Mouse (Mus musculus): ENCODE data around the gene Rnf150. TPM values are rescaled to one million over a fixed set of nuclear protein-coding genes. Genes with fewer than 3 reads are reported as not detected.

The Rnf150 gene
- polyA plus RNA-seq, 1 experiment from 2014 or later: 35.2 TPM

DNA sequence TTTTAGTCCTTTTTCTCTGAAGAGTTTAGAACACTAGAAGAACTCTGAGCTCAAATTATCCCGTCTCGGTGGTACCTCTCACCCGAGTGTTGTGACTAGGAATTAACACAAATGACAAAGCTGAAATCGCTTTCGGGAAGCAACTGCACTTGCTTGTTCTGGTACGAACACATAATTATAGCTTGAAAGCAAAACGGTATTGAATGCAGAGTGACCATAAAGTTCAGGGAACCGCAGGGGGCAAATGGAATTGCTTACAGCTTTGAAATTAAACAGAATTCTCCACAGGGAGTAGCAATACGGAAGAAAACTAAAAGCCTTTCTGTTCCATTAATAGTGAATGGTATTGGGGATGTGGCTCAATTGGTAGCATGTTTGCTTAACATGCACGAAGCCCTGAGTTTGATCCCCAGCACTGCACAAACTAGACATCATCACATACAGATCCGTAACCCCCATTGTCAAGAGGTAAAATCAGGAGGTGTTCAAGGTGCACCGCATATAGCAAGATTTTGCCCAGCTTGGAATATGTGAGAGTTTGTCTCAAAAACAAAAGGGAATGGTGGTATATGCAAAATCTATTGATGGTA lies 38.5 kb downstream of the Rnf150 start:
- Histone ChIP-seq H3K4me3 (ENCODE audit: inconsistent target) (no peak overlapping the region), H3K79me2 (ENCODE audit: inconsistent target) (peaks cover 45% of the 10 kb centered on the region; the same call in 1 of the 2 replicates), H3K27ac (no peak overlapping the region), H3K36me3 (ENCODE audit: inconsistent target) (no peaks in the 10 kb centered on the region)
- 93% methylated on average over 12 of the region's 12 CpGs for WGBS (ENCODE audit: missing documents)

DNA sequence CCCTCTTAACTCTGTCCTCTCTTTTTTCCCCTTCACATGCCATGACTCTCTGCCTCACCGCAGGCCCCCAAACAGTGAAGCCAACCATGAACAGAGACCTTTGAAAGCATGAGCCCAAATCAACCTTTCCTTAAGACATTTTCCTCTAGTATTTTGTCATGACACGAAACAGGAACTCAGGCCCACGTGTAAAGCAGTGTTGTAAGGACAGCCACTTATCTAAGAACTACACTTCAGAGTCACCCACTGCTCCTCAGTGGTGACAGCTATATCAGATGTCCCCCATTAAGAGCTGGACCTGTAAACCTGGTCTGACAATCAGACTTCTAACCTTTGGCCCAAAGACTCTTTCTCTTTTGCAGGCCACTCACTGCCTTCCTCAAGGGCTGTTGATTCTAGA lies 40.3 kb downstream of the Rnf150 start:
- 41% methylated on average over 3 of the region's 3 CpGs for WGBS (ENCODE audit: missing documents)
- no peaks in the 10 kb centered on the region for H3K36me3 ChIP-seq (ENCODE audit: inconsistent target)
- H3K79me2 ChIP-seq (ENCODE audit: inconsistent target): peaks cover 46% of the 10 kb centered on the region; the same call in 1 of the 2 replicates

DNA sequence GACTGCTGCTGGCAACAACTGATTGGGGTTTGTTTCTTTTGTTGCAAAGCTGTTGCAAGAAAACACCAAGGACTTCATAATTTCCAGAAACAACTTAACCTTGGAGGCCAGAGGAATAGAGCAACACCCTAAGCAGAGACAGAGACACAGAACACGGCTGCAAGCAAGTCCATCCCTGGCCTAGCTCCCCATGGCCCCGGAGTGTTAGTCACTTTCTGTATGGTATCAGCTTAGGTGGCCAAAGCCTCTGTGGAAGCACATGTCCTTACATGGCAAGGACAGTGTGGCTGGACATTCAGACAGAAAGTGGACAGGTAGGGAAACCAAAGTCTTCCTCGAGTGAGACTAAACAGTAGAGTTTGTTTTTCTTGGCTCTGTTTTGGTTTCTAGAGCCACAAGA lies 44.1 kb downstream of the Rnf150 start:
- Histone ChIP-seq H3K36me3 (ENCODE audit: inconsistent target) (no peaks in the 10 kb centered on the region), H3K4me3 (ENCODE audit: inconsistent target) (no peak overlapping the region), H3K79me2 (ENCODE audit: inconsistent target) (peaks cover 34% of the 10 kb centered on the region; the same call in 1 of the 2 replicates), H3K27ac (no peak overlapping the region)
- 70% methylated on average over 3 of the region's 3 CpGs for WGBS (ENCODE audit: missing documents)

More for the DNA sequence above, 40.3 kb downstream of the Rnf150 start:
- no peak overlapping the region for H3K4me3 ChIP-seq (ENCODE audit: inconsistent target)
- no peak overlapping the region for H3K27ac ChIP-seq

DNA sequence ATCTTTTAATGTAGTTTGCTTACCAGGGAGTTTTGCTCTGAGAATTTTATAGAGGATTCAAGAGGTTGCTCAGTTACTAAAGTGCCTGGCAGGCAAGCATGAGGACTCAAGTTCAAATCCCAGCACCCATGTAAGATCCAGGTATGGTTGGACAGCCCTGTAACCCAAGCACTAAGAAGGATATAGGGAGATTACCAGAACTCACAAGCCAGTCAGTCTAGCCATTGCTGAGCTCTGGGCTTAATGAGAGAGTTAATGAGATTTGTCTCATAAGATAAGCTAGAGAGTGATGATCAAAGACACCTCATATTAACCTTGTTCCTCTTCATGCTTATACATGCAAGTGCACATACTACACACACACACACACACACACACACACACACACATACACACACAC lies 48.3 kb downstream of the Rnf150 start:
- no peak overlapping the region for H3K27ac ChIP-seq
- H3K4me3 ChIP-seq (ENCODE audit: inconsistent target): no peak overlapping the region

DNA sequence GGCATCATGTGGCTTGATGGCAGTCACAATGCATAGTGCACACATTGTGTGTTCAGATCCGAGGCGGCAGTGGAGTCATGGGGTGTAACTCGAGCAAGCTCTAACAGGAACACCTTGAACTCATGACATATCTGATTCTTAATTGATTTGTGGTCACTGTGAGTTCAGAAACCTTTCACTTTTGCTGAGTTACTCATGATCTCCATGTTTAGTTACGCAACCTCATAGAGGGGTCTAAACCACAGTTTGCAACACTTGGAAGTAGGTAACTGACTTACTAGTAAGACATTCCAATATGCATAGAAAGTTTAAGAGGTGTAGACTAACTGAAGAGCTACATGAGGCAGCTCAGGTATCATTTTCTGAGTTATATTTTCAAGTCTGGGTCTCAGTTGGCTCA lies 49.1 kb downstream of the Rnf150 start:
- Histone ChIP-seq H3K79me2 (ENCODE audit: inconsistent target) (peaks cover 9% of the 10 kb centered on the region; the same call in 1 of the 2 replicates), H3K36me3 (ENCODE audit: inconsistent target) (no peaks in the 10 kb centered on the region), H3K4me3 (ENCODE audit: inconsistent target) (no peak overlapping the region), H3K27ac (no peak overlapping the region)
- 70% methylated on average over 4 of the region's 4 CpGs for WGBS (ENCODE audit: missing documents)

More for the DNA sequence above, 48.3 kb downstream of the Rnf150 start:
- Histone ChIP-seq H3K79me2 (ENCODE audit: inconsistent target) (peaks cover 16% of the 10 kb centered on the region; the same call in 1 of the 2 replicates), H3K36me3 (ENCODE audit: inconsistent target) (no peaks in the 10 kb centered on the region)

DNA sequence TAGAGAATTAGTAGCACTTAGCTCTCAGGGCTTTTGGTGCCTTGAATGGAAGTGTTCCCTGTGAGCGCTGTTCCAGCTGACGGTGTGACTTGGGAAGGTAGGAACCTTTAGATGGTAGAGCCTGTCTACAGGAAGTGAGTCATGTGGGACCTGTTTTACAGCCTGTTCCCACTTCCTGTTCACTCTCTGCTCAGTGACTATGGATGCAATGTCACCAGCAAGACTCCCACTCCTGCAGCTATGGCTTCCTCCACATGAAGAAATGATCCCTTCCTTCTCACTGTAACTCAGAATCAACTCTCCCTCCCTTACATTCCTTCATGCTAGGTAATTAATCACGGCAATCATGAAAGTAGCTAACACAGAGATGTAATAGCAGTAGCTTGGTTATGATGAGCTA lies 51.4 kb downstream of the Rnf150 start:
- H3K79me2 ChIP-seq (ENCODE audit: inconsistent target): peaks cover 21% of the 10 kb centered on the region; the same call in 1 of the 2 replicates
- H3K4me3 ChIP-seq (ENCODE audit: inconsistent target): no peak overlapping the region
- no peaks in the 10 kb centered on the region for H3K36me3 ChIP-seq (ENCODE audit: inconsistent target)
- 78% methylated on average over 3 of the region's 3 CpGs for WGBS (ENCODE audit: missing documents)
- H3K27ac ChIP-seq: peak overlapping the region; percentile 12; the same call in 1 of the 2 replicates

DNA sequence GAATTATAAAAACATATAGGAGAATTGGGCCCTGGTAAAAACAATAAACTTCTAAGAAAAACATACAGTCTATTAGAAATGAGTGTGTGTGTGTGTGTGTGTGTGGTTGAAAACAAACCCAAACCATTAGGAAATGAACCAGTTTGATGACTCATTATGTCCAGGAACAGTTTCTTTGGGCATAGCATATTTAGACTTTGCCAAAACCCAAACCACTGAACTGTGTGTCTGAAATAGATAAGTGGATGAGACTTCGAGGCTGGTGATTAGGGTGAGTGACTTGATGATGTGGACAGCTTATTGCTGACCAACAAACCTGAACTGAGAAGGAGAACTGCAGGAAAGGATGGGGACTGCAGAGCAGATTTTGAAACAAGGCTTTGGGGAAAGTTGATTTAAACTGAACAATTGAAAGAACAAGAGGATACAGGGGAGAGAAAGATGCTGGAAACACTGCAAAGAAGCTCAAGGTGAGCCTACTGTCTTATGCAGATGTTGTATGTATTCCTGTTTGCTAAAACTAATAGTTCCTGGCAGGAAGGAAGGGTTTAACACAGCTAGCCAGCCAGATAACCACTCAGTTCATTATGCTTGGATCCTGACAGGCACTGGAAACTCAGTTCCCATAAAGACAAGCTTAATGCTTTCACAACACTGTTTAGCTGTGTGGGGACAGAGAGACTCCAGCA lies 53.8 kb downstream of the Rnf150 start:
- WGBS (ENCODE audit: missing documents): no CpG with 5 or more reads among the region's 1 CpGs
- Histone ChIP-seq H3K27ac (peak overlapping the region; percentile 73), H3K36me3 (ENCODE audit: inconsistent target) (no peaks in the 10 kb centered on the region), H3K4me3 (ENCODE audit: inconsistent target) (no peak overlapping the region), H3K79me2 (ENCODE audit: inconsistent target) (peaks cover 40% of the 10 kb centered on the region; the same call in 1 of the 2 replicates)

DNA sequence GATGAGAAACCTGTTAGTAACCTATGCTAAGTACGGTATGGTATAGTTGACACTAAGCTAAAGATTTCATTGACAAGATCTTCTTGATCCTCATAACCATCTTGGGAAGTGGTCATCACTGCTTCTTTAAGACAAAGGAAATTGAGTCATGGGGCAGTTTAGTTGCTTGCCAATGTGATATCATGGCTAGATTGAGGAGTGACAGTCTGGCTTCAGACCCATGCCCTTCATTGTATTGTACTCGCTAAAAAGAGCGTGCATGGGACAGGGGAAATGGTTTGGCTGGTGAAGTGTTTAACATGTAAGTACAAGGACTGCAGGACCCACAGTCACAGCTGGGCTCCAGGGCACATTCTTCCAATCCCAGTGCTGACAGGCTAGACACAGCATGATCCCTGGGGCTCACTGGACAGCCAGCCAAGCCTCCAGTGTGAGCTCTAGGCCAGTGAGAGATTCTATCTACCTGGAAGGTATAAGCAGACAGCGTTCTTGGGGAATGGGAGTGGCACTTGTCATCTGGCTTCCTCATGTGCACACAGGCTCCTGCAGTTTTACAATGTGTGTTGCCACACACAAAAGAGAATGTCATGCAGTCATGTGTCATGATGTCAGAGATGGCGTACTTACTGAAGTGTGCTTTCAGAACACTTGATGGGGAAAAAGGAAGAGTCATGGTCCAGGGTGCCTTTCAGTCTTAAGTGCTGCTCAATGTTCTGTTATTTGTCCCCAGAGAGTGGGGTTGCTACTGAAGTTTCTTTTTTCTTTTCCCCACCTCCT lies 54.6 kb downstream of the Rnf150 start:
- H3K27ac ChIP-seq: peak overlapping the region; percentile 73
- no peak overlapping the region for H3K4me3 ChIP-seq (ENCODE audit: inconsistent target)
- peaks cover 44% of the 10 kb centered on the region; the same call in 1 of the 2 replicates for H3K79me2 ChIP-seq (ENCODE audit: inconsistent target)
- H3K36me3 ChIP-seq (ENCODE audit: inconsistent target): no peaks in the 10 kb centered on the region
- 64% methylated on average over 5 of the region's 5 CpGs for WGBS (ENCODE audit: missing documents)

DNA sequence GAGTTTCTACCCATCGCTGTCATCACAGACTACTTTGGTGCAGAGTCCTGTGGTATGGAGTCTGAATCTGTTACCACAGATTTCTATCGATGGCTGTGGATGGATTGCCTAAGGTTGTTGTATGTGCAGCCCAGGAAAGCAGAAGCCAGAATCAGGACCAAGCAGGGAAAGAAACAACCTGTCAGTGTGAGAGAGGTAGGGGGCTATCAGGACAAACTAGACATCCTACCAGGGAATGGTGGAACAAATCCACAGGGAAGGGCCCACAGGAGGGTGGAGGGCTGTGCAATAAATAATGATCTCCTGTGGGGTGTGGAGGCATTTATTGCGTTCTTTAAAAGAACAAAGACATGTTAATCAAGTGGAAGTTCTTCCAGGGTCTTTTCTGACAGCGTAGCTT lies 56.5 kb downstream of the Rnf150 start:
- peaks cover 49% of the 10 kb centered on the region; the same call in 1 of the 2 replicates for H3K79me2 ChIP-seq (ENCODE audit: inconsistent target)
- H3K36me3 ChIP-seq (ENCODE audit: inconsistent target): no peaks in the 10 kb centered on the region
- no peak overlapping the region for H3K4me3 ChIP-seq (ENCODE audit: inconsistent target)
- no peak overlapping the region for H3K27ac ChIP-seq
- 92% methylated on average over 4 of the region's 4 CpGs for WGBS (ENCODE audit: missing documents)

DNA sequence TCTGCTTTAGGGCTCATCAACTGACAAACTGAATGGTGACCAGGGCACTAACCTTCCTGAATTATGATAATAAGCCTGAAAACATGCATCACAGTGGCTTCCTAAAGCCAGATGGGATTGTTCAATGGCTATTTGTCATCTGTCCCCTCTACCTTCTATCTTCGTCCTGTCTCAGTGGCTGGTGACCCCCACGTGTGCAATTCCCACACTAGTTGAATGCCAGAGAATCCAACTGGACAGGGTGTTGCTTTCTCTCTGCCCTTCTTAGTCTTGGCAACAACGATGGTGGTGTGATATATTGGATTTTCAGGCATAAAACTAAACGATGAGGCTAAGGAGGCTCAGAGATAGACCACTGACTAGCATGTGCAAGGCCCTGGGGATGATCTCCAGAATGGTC lies 57.0 kb downstream of the Rnf150 start:
- 98% methylated on average over 4 of the region's 4 CpGs for WGBS (ENCODE audit: missing documents)
- H3K4me3 ChIP-seq (ENCODE audit: inconsistent target): no peak overlapping the region
- H3K27ac ChIP-seq: no peak overlapping the region

DNA sequence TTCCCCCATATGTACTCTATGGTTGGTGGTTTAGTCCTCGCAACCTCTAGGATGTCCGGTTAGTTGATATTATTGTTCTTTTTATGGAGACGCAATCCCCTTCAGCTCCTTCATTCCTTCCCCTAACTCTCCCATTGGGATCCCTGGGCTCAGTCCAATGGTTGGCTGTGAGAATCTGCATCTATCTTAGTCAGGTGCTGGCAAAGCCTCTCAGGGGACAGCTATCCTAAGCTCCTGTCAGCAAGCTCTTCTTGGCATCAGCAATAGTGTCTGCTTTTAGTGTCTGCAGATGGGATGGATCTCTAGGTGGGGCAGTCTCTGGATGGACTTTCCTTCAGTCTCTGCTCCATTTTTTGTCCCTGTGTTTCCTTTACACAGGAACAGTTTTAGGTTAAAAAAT lies 62.1 kb downstream of the Rnf150 start:
- no peak overlapping the region for H3K4me3 ChIP-seq (ENCODE audit: inconsistent target)
- H3K79me2 ChIP-seq (ENCODE audit: inconsistent target): peaks cover 63% of the 10 kb centered on the region; the same call in 1 of the 2 replicates
- H3K27ac ChIP-seq: no peak overlapping the region
- H3K36me3 ChIP-seq (ENCODE audit: inconsistent target): no peaks in the 10 kb centered on the region; the same call in 1 of the 2 replicates
- WGBS (ENCODE audit: missing documents): 91% methylated on average over 3 of the region's 3 CpGs

More for the DNA sequence above, 57.0 kb downstream of the Rnf150 start:
- Histone ChIP-seq H3K36me3 (ENCODE audit: inconsistent target) (no peaks in the 10 kb centered on the region), H3K79me2 (ENCODE audit: inconsistent target) (peaks cover 53% of the 10 kb centered on the region; the same call in 1 of the 2 replicates)

DNA sequence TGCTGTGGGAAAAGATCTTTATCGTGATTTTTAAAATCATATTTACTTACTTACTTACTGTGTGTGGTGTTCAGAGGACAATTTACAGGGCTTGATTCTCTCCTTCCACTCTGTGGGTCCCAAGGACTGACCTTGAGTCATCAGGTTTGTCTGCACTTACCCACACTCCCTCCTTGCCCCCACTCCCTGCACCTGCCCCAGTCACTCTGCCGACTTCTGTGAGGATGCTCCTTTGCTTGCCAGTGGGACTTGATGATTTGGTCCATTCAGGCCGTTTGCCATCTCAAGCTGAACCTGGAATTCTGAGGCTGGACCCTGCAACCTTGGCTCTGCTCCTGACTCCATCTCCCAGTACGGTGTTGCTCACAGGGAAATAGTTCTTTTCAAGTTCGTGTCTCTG lies 63.4 kb downstream of the Rnf150 start:
- Histone ChIP-seq H3K36me3 (ENCODE audit: inconsistent target) (no peaks in the 10 kb centered on the region; the same call in 1 of the 2 replicates), H3K4me3 (ENCODE audit: inconsistent target) (no peak overlapping the region), H3K79me2 (ENCODE audit: inconsistent target) (peaks cover 55% of the 10 kb centered on the region; the same call in 1 of the 2 replicates), H3K27ac (no peak overlapping the region)
- 88% methylated on average over 5 of the region's 5 CpGs for WGBS (ENCODE audit: missing documents)

DNA sequence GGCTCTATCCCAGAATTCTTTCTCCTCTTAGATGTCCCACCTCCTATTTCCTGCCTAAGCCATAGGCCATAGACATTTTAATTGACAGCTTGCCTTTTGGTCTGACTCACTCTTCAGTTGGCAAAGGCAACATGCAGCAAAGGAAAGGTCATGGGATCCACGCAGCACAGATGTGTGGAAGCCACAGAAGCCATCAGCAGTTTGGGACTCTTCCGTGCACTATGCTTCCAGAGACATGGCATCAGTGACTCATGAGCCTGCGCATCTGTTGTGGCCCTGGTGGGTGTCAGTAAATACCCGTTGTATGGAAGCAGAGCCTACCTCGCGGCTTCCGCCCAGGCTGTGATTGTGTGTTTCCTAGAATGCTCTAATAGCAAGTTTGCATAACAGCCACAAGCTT lies 68.4 kb downstream of the Rnf150 start:
- Histone ChIP-seq H3K4me3 (ENCODE audit: inconsistent target) (no peak overlapping the region), H3K36me3 (ENCODE audit: inconsistent target) (no peaks in the 10 kb centered on the region; the same call in 1 of the 2 replicates), H3K27ac (no peak overlapping the region), H3K79me2 (ENCODE audit: inconsistent target) (peaks cover 51% of the 10 kb centered on the region; the same call in 1 of the 2 replicates)
- WGBS (ENCODE audit: missing documents): 91% methylated on average over 7 of the region's 7 CpGs

DNA sequence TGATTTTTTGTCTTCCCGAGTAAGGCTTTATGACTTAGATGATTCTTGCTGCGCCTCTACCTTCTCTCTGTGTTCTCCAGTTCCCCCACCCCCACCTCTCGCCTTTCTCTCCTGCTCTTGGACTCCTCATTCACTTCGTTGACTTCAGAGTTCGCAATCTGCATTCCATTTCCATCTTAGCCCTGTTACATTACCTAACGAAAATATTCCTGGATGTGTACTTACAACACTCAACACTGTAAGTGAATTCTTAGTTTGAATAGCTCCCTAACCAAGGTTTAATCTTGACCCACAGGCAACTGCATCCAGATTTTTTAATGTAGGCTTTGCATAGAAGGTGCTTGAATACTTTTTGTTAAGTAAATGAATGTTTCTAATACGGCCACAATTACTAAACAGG lies 73.0 kb downstream of the Rnf150 start:
- no peak overlapping the region for H3K27ac ChIP-seq
- H3K4me3 ChIP-seq (ENCODE audit: inconsistent target): no peak overlapping the region
- no peaks in the 10 kb centered on the region for H3K36me3 ChIP-seq (ENCODE audit: inconsistent target)
- H3K79me2 ChIP-seq (ENCODE audit: inconsistent target): peaks cover 49% of the 10 kb centered on the region; the same call in 1 of the 2 replicates
- WGBS (ENCODE audit: missing documents): 95% methylated on average over 6 of the region's 7 CpGs

All from macrophage (primary cell).